Comparison of ENCODE assay signal across 23 mouse cellular contexts in the genomic region with DNA sequence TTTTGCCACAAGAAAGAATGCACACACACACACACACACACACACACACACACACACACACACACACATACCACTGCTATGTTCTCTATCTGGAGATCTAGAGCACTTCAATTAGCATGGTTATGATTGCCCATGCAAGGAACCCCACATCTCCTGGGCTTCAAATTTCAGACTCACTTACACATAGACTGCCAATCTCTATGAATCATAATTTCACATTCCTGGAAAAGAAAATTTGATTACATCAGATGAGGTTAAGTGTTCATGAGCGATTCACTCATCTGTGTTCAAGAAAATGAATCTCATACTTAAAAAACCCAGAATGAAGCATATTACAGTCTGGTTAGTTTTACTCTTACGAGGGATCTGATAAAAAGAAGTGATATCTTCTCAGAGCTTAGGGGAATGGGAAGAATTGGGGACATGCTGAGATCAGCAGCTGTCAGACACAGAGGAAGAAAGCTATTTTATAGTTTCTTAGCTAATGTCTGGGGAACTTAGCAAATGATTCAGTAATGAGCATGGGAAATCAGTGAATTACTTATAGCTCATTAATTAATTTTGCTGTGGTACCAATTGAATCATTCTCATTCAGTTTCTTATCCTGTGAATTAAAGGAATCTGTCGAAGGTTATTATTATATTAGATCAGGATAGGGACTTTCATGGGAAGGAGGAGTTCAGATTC. TPM values are rescaled to one million over a fixed set of nuclear protein-coding genes. Genes with fewer than 3 reads are reported as not detected.
DNase-seq lines count a peak whose midpoint lies in the region; ATAC-seq and TF ChIP-seq lines count a peak whose summit lies in the region.
"Had no signal": no experiment of that assay in that cellular context is flagged by ENCODE, and none has a peak within 500 bp of the region (broad histone marks: within the 10 kb centered on the region; RNA-seq: fewer than 3 reads in every experiment).

No protein-coding gene starts in this region.

- no peak overlapping the region for H3K4me3 ChIP-seq in embryonic facial prominence, embryonic 14.5 days (ENCODE audit: low read depth, low read length)
- no peak overlapping the region for H3K4me3 ChIP-seq in embryonic facial prominence, embryonic 10.5 days
- no peak overlapping the region for H3K4me3 ChIP-seq in kidney, embryonic 16.5 days (ENCODE audit: low read length)
- H3K4me3 ChIP-seq in layer of hippocampus, adult 2 months, result no peak overlapping the region
- H3K4me3 ChIP-seq: embryonic facial prominence, embryonic 15.5 days; forebrain, embryonic 12.5 days; heart, adult 2 months; heart, embryonic 15.5 days; hindbrain, embryonic 15.5 days had no signal

- H3K4me2 ChIP-seq in embryonic facial prominence, embryonic 14.5 days (ENCODE audit: low read depth, low read length), result no peak overlapping the region
- no peak overlapping the region for H3K4me2 ChIP-seq in kidney, embryonic 16.5 days (replicated peaks; ENCODE audit: low read depth, low read length)
- H3K4me2 ChIP-seq: embryonic facial prominence, embryonic 15.5 days; forebrain, embryonic 12.5 days; heart, embryonic 11.5 days; heart, embryonic 15.5 days; hindbrain, embryonic 15.5 days had no signal

- H3K9me3 ChIP-seq in embryonic facial prominence, embryonic 14.5 days (ENCODE audit: control insufficient read depth, low read length), result no peaks in the 10 kb centered on the region
- no peaks in the 10 kb centered on the region for H3K9me3 ChIP-seq in embryonic facial prominence, embryonic 10.5 days
- no peaks in the 10 kb centered on the region for H3K9me3 ChIP-seq in kidney, embryonic 16.5 days (ENCODE audit: low read length)
- H3K9me3 ChIP-seq: embryonic facial prominence, embryonic 15.5 days; forebrain, embryonic 12.5 days; heart, embryonic 15.5 days; hindbrain, embryonic 15.5 days had no signal

- H3K4me1 ChIP-seq in embryonic facial prominence, embryonic 14.5 days (ENCODE audit: control insufficient read depth, insufficient read depth, low read length), result no peaks in the 10 kb centered on the region
- no peaks in the 10 kb centered on the region for H3K4me1 ChIP-seq in embryonic facial prominence, embryonic 10.5 days
- no peaks in the 10 kb centered on the region for H3K4me1 ChIP-seq in kidney, embryonic 16.5 days (ENCODE audit: insufficient read depth, low read length)
- H3K4me1 ChIP-seq: embryonic facial prominence, embryonic 15.5 days; forebrain, embryonic 12.5 days; heart, embryonic 15.5 days; hindbrain, embryonic 15.5 days had no signal

- in situ Hi-C loops in Patski (cut with MboI; ENCODE audit: low pct_unique_long_range_greater_than_20kb), result no loop called here

- 70% methylated on average over 3 of the region's 3 CpGs for WGBS in embryonic facial prominence, embryonic 14.5 days
- WGBS in embryonic facial prominence, embryonic 10.5 days, result 87% methylated on average over 3 of the region's 3 CpGs
- 77% methylated on average over 3 of the region's 3 CpGs for WGBS in kidney, embryonic 16.5 days

- CTCF ChIA-PET in Patski (lab: Charles Lee), result interaction anchor here (1.0 kb wide), 1 partner anchor 13 kb away, joined by 3 read pairs; no protein-coding TSS in a partner anchor

- no peak overlapping the region for H3K27ac ChIP-seq in embryonic facial prominence, embryonic 14.5 days (replicated peaks; ENCODE audit: low read depth, low read length)
- no peak overlapping the region for H3K27ac ChIP-seq in embryonic facial prominence, embryonic 10.5 days (replicated peaks)
- no peak overlapping the region for H3K27ac ChIP-seq in kidney, embryonic 16.5 days (ENCODE audit: low read length)
- H3K27ac ChIP-seq in layer of hippocampus, adult 2 months, result no peak overlapping the region
- H3K27ac ChIP-seq: embryonic facial prominence, embryonic 15.5 days; forebrain, embryonic 12.5 days; heart, adult 2 months; heart, embryonic 15.5 days; hindbrain, embryonic 15.5 days had no signal

- TF ChIP-seq CTCF in Patski (IDR thresholded peaks at IDR 0.05), result no peak
- no peak for TF ChIP-seq CTCF in layer of hippocampus, adult 2 months (conservative IDR thresholded peaks at IDR 0.05)

- no peak overlapping the region for H3K9ac ChIP-seq in embryonic facial prominence, embryonic 14.5 days (ENCODE audit: low read depth, low read length)
- no peak overlapping the region for H3K9ac ChIP-seq in kidney, embryonic 16.5 days (replicated peaks; ENCODE audit: low read length)
- H3K9ac ChIP-seq: embryonic facial prominence, embryonic 15.5 days; forebrain, embryonic 12.5 days; forebrain, postnatal 0 days; heart, embryonic 15.5 days; hindbrain, embryonic 15.5 days had no signal

- peak; percentile 2 for DNase-seq in embryonic facial prominence, embryonic 14.5 days (ENCODE audit: low spot score)
- no peak for DNase-seq in embryonic facial prominence, embryonic 10.5 days (ENCODE audit: low spot score)
- peak; percentile 4 for DNase-seq in kidney, postnatal 10 days
- DNase-seq in Patski (ENCODE audit: low read depth, low spot score), result peak; percentile 12
- DNase-seq in skeletal muscle tissue, adult 2 months (ENCODE audit: low read depth, low spot score), result peak; percentile 2
- no peak for DNase-seq in layer of hippocampus, adult 2 months (ENCODE audit: low spot score in 2 of 2)
- DNase-seq: adrenal gland, adult 2 months; adrenal gland, postnatal 25 days; cerebellum, adult 18-20 months; cerebellum, adult 9-11 months; cerebellum, postnatal 36 days; forebrain, postnatal 0 days; gastrocnemius, postnatal 10 days; heart, adult 2 months; heart, postnatal 14 days had no signal

- no peaks in the 10 kb centered on the region for H3K27me3 ChIP-seq in embryonic facial prominence, embryonic 14.5 days (replicated peaks; ENCODE audit: control insufficient read depth, insufficient read depth, low read length)
- H3K27me3 ChIP-seq in embryonic facial prominence, embryonic 10.5 days (replicated peaks; ENCODE audit: low read depth, poor library complexity, severe bottlenecking), result no peaks in the 10 kb centered on the region
- no peaks in the 10 kb centered on the region for H3K27me3 ChIP-seq in kidney, embryonic 16.5 days (ENCODE audit: insufficient read depth, low read length)
- H3K27me3 ChIP-seq in Patski, result peaks cover 10% of the 10 kb centered on the region
- H3K27me3 ChIP-seq: embryonic facial prominence, embryonic 15.5 days; forebrain, embryonic 12.5 days; heart, embryonic 15.5 days; hindbrain, embryonic 15.5 days had no signal

- ATAC-seq in embryonic facial prominence, embryonic 14.5 days (ENCODE audit: low read depth), result no peak
- ATAC-seq in kidney, embryonic 16.5 days (ENCODE audit: low FRiP score, low TSS enrichment), result no peak
- ATAC-seq in Patski, result peak; percentile 35
- ATAC-seq: forebrain, postnatal 0 days had no signal

- POLR2A ChIA-PET in Patski (lab: Charles Lee), result no interaction called here

- no peaks in the 10 kb centered on the region for H3K36me3 ChIP-seq in embryonic facial prominence, embryonic 14.5 days (ENCODE audit: control insufficient read depth, insufficient read depth, low read length)
- H3K36me3 ChIP-seq in embryonic facial prominence, embryonic 10.5 days (replicated peaks), result no peaks in the 10 kb centered on the region
- no peaks in the 10 kb centered on the region for H3K36me3 ChIP-seq in kidney, embryonic 16.5 days (ENCODE audit: insufficient read depth, low read length)
- H3K36me3 ChIP-seq: embryonic facial prominence, embryonic 15.5 days; forebrain, embryonic 12.5 days; heart, embryonic 15.5 days; hindbrain, embryonic 15.5 days had no signal

RNA-seq across cellular contexts. Expression of a gene that starts 48.7 kb away (rescaled TPM):
- polyA plus RNA-seq in embryonic facial prominence, embryonic 14.5 days (2014; fragmentation: Nextera tagmentation; extraction: Ambion mirVana), result 3.2 and 4.9 TPM in 2 replicates
- 3.2 and 4.9 TPM in 2 replicates for polyA plus RNA-seq in embryonic facial prominence, embryonic 10.5 days (2016; fragmentation: Nextera tagmentation; extraction: Ambion mirVana)
- 2.9 and 3.4 TPM in 2 replicates for polyA plus RNA-seq in kidney, embryonic 16.5 days (2015; fragmentation: Nextera tagmentation; extraction: Ambion mirVana)
- polyA plus RNA-seq in Patski (2021), result 5.5 TPM
- total RNA-seq in layer of hippocampus, adult 2 months (2021), result under 1 TPM; 0.86 to 0.97 TPM
- total RNA-seq: hematopoietic stem cell, adult 5-6 weeks; MEL had no signal

Comparison
In these comparisons a context has a peak if more than half of its experiments do, and no peak if none do; other contexts are left out.
1. DNase-seq: peak in embryonic facial prominence, embryonic 14.5 days (single experiment), kidney, postnatal 10 days (single experiment), Patski (single experiment) and skeletal muscle tissue, adult 2 months (single experiment); none in embryonic facial prominence, embryonic 10.5 days (single experiment) and layer of hippocampus, adult 2 months (0 of 2).